Mouse (Mus musculus): ENCODE results near the gene Txndc9.
"Not testable (repeated sequence)": the region's sequence is repeated elsewhere in the genome, so short reads cannot be mapped to it uniquely, and the experiment has no call there.

Gene Txndc9

DNA sequence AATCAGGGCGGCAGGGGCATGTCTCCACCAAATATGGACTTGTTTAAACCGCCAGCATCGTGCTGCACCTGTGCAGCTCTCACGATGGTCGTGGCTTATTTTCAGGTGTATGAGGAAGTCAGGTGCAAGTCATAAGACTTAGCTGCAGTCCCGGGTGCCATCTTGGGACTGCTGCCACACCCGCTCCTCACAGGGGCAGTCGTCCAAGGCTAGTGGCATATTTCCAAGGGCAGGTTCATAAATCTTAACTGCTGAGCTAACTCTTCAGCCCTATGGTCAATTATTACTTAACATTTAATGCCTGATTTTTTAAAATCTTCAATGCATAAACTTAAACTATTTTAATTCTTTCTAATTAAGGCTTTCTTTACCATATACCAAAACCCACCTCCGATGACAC lies 21.0 kb downstream of the Txndc9 start:
- in situ Hi-C loops (cut with MboI, MseI) = not testable (repeated sequence)

DNA sequence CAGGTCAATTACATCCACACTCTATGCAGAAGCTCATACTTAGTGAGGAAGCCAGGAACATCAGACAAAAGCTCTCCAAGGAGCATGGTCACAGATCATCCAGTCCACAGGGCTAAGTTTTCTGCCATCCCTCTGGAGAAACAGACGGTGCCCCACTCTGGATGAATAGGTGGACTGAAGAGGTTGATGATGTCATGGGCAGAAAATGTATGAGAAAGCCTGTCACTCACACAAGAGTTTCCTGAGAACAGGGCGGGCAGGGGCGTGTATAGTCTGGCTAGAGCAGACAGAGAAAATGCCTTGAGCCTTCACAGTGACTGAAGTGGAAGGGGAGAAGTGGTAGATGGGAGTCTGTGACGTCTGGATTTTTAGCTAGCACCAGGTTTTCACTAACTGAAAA lies 26.2 kb downstream of the Txndc9 start:
- in situ Hi-C loops (cut with MboI, MseI) = no loop called here

DNA sequence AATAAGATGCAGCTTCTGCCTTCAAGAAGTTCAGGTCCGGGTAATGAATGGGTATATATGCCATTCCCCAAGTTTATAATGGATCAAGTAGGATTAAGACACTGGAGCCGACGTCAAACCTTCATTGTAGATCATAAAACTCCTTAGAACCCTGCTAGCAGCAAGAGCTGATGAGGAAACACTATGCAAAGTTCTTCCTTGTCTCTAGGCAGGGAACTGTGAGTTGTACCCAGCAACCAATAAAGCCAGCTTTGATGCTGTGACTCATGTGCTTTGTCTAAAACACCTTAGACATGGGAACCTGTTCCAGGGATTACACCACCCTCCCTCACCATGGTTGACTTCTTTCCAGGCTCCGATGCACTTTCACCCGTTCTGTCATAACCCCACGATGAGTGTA lies 28.9 kb downstream of the Txndc9 start:
- in situ Hi-C loops (cut with MboI, MseI) = no loop called here

DNA sequence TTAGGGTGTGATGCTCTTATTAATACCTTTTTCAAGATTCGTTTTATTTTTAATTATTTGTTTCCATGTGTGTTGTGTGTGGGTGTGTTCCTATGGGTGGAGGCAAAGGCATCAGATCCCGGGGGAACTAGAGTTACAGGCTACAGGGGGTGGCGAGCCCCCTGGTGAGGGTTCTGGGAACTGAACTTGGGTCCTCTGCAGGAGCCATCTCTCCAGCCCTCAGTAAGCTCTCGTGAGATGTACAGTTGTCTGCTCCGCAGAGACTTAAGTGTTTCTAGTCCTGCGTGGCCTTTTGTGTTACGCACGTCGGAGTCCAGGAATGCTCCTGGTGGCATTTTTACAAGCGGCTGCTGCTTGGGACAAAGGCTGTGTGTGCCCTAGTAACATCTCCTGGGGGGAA lies 32.1 kb downstream of the Txndc9 start:
- in situ Hi-C loops (cut with MboI, MseI) = no loop called here

DNA sequence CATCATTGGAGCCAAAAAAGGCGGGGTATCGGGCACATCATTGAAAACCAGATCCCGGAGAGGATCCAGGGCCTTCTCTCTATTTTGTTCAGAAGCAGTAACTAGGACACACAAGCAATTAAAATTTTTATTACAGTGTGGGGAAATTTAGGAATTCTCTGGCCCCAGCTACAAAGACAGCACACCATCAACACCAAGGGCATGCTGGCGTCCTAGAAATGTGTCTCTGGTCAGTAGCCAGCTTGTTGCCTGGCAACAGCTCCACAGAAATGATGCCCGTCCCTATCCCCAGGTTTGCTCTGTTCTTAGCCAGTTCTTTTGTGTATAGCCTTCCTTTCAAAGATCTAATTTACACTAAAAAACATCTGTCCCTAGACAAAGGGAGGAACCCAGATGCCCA lies 38.2 kb downstream of the Txndc9 start:
- in situ Hi-C loops (cut with MboI, MseI) = no loop called here

DNA sequence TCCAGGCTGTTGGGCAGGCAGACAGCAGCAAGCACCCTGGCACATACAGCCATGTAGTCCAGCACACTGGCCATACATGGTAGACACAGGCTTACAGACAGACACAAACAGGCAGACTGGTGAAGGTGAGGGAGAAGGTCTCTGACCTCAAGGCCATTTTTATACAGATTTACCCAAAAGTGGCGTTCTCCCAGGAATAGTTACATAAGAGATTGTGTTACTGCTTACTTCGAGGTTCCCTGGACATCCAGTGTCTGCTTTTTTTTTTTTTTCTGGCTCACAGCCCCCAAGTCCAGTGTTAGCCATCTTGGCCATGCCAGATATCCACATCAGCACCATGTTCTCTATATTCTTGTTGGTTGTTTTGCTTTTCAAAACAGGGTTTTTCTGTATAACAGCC lies 39.2 kb downstream of the Txndc9 start:
- in situ Hi-C loops (cut with MboI, MseI) = no loop called here

DNA sequence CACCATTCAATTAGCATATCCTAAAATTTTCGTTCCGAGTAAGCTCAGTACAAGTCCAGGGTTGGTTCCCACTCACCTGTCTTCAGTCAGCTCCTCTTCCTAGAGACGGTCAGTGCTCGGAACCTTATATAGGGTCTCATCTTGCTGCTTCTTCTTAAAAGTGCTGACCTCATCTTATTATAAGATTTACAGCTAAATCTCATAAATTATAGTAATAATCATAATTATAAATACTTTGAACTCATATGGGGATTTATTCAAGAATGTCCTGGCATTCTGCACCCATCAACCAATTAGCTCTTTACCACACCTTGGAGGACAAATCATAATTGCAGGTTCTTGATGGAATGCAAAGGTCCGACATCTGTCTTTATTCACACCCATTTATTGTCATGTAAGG lies 40.0 kb downstream of the Txndc9 start, which contains the start of gene Lyg1:
Gene Lyg1 (minus strand): TSS at position 101 of the 400 bp plus-strand sequence.
- in situ Hi-C loops (cut with MboI, MseI) = no loop called here

DNA sequence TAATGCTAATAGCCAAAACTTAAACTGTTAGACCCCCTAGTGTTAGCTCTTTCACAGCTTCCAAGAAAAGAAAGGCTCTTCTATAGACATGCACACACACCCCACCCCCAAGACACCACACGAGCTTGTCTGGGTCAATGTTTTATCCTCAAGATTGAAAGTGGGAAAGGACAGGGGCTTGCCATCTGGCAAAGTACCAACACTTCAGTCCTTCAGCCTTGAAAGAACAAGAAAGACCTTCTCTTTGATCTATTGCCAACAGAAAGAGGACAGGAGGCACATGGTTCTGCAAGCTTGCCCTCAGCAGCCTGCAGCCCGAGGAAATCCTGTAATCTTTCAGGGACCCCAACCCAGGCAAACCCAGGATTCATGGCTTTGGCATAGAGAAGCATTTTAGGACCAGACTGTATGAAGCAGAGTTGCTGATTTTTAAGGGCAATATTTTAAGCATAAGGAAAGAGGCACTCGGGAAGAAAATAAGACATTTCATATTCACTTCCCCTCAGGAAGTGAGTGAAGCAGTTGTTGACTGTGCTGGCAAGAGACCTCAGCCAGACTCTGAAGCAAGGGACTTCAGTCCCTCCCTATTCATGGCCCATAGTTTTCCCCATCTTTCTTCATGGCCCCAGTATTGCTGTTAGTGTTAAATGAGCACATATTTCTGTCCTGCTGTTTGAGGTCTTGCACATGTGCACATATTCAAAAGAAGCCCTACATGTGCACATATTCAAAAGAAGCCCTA lies 40.8 kb downstream of the Txndc9 start:
- in situ Hi-C loops (cut with MboI, MseI) = no loop called here

DNA sequence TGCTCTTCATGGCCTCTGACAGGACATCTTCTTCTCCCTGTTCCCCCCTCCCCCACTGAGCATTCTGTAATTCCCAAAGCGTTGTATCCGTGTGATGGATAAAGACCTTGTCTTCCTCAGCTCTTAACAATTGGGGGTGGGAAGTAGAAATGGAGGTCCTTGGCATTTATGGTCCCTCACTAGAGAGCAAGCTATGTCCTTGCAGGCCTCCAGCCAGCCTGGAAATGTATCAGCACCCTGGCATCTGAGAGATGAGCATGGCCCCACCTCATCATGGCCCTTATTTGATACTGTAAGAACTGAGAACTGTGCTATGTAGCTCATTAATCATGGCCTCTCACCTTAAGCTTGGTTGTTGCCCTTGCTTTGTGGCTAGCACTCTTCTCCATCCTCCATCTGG lies 42.4 kb downstream of the Txndc9 start:
- in situ Hi-C loops (cut with MboI, MseI) = no loop called here

DNA sequence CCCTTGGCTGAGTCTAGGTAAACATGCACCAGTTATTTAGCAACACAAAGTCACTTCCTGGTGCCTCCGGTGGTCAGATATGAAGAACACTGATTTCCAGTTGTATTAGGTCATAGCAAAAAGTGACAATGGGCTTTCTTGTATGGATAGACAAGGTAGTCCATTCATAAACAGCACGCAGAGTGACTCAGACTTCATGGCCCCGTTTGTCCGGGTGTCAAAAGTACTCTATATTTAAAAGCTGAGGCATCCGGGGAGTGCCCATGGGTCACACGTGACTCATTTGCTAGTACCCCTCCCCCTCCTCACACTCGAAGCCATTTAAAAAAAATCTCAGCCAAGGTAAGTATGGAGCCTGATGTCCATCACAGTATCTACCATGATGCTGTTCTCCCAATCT lies 42.9 kb downstream of the Txndc9 start:
- in situ Hi-C loops (cut with MboI, MseI) = no loop called here

DNA sequence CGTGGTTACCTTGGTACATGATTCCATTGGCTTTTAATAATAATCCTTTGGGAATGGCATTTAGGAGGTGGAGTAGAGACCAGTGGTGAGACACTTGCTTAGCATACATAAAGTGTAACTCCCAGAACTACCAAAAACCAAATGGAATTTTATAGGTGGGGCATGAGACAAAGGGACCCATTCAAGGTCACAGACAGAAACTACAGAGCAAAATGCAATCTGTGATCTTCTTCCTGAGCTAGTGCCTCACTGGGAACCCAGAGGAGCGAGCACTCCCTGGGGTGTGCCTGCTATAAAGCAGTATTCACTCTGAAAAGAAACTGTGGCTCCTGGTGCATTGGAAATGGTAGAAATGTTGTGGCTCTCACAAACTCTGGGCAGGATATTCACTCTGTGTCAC lies 48.8 kb downstream of the Txndc9 start:
- in situ Hi-C loops (cut with MboI, MseI) = no loop called here

All from T-helper 1 cell (primary cell).